Mouse (Mus musculus): Measurements from ENCODE around the gene Gm11596. TPM values are rescaled to one million over a fixed set of nuclear protein-coding genes. Genes with fewer than 3 reads are reported as not detected.
"Not testable (repeated sequence)": the region's sequence is repeated elsewhere in the genome, so short reads cannot be mapped to it uniquely, and the experiment has no call there.

The Gm11596 gene
- not detected for total RNA-seq (2021)
- long read RNA-seq: 0 reads

- no peak for DNase-seq (ENCODE audit: low spot score in 2 of 2)
These were observed at the start of gene Gm11596 for GRCm38 (mm10) chr11:99793367-99793766. TSS of gene Gm11596 (minus strand) at chr11:99793467.

- no peak for DNase-seq (ENCODE audit: low spot score in 2 of 2)
These were observed 48.9 kb upstream of the Gm11596 start for GRCm38 (mm10) chr11:99842185-99842584.

GRCm38 (mm10) chr11:99837966-99838365 lies 44.7 kb upstream of the Gm11596 start, which contains the start of gene 2300003K06Rik:
TSS of gene 2300003K06Rik (minus strand) at chr11:99838066.
- DNase-seq (ENCODE audit: low spot score in 2 of 2): no peak

GRCm38 (mm10) chr11:99815566-99815965 lies 22.3 kb upstream of the Gm11596 start, which contains the start of gene Gm11564:
TSS of gene Gm11564 (minus strand) at chr11:99815666.
- not testable (repeated sequence) for DNase-seq (ENCODE audit: low spot score in 2 of 2)

GRCm38 (mm10) chr11:99809792-99810191 lies 16.5 kb upstream of the Gm11596 start, which contains the start of gene Krtap4-13:
TSS of gene Krtap4-13 (minus strand) at chr11:99809892.
- DNase-seq (ENCODE audit: low spot score in 2 of 2): not testable (repeated sequence)

- not testable (repeated sequence) for DNase-seq (ENCODE audit: low spot score in 2 of 2)
These were observed 11.1 kb upstream of the Gm11596 start, which contains the start of gene Gm11554 for GRCm38 (mm10) chr11:99804346-99804745. TSS of gene Gm11554 (minus strand) at chr11:99804446.

- DNase-seq (ENCODE audit: low spot score in 2 of 2): not testable (repeated sequence)
These were observed 5.6 kb upstream of the Gm11596 start, which contains the start of gene Gm11569 for GRCm38 (mm10) chr11:99798832-99799231. TSS of gene Gm11569 (minus strand) at chr11:99798932.

GRCm38 (mm10) chr11:99784900-99785299 lies 8.4 kb downstream of the Gm11596 start, which contains the start of gene Krtap4-9:
TSS of gene Krtap4-9 (plus strand) at chr11:99785200.
- DNase-seq (ENCODE audit: low spot score in 2 of 2): not testable (repeated sequence)

- DNase-seq (ENCODE audit: low spot score in 2 of 2): no peak
These were observed 12.7 kb downstream of the Gm11596 start, which contains the start of gene Krtap4-8 for GRCm38 (mm10) chr11:99780604-99781003. TSS of gene Krtap4-8 (minus strand) at chr11:99780704.

GRCm38 (mm10) chr11:99778401-99778800 lies 14.9 kb downstream of the Gm11596 start:
- DNase-seq (ENCODE audit: low spot score in 2 of 2): no peak

GRCm38 (mm10) chr11:99772813-99773212 lies 20.5 kb downstream of the Gm11596 start, which contains the start of gene Gm11595:
TSS of gene Gm11595 (minus strand) at chr11:99772913.
- DNase-seq (ENCODE audit: low spot score in 2 of 2): not testable (repeated sequence)

- DNase-seq (ENCODE audit: low spot score in 2 of 2): no peak
These were observed 24.9 kb downstream of the Gm11596 start for GRCm38 (mm10) chr11:99768410-99768809.

GRCm38 (mm10) chr11:99758877-99759276 lies 34.4 kb downstream of the Gm11596 start:
- no peak for DNase-seq (ENCODE audit: low spot score in 2 of 2)

GRCm38 (mm10) chr11:99743985-99744384 lies 49.3 kb downstream of the Gm11596 start:
- DNase-seq (ENCODE audit: low spot score in 2 of 2): no peak

Other genes with a start within 250 kb of the Gm11596 start
- gene Krtap3-3, start 242.6 kb downstream of the Gm11596 start, total RNA-seq (2021): not detected
- gene Krtap3-2, start 236.6 kb downstream of the Gm11596 start, total RNA-seq (2021): not detected
- not detected for gene Gm11939, start 234.0 kb downstream of the Gm11596 start, total RNA-seq (2021)
- not detected for gene Krtap3-1, start 226.8 kb downstream of the Gm11596 start, total RNA-seq (2021)
- gene Krtap1-5, start 212.5 kb downstream of the Gm11596 start, total RNA-seq (2021): not detected
- not detected for gene Krtap1-4, start 209.8 kb downstream of the Gm11596 start, total RNA-seq (2021)
- not detected for gene Krtap1-3, start 202.1 kb downstream of the Gm11596 start, total RNA-seq (2021)
- not detected for gene Krtap9-3, start 195.4 kb downstream of the Gm11596 start, total RNA-seq (2021)
- not detected for gene Gm11938, start 190.2 kb downstream of the Gm11596 start, total RNA-seq (2021)
- gene Gm11937, start 183.3 kb downstream of the Gm11596 start, total RNA-seq (2021): not detected
- not detected for gene Krtap2-4, start 178.6 kb downstream of the Gm11596 start, total RNA-seq (2021)
- not detected for gene Gm11562, start 173.0 kb downstream of the Gm11596 start, total RNA-seq (2021)
- not detected for gene Krtap4-1, start 165.2 kb downstream of the Gm11596 start, total RNA-seq (2021)
- not detected for gene Krtap4-2, start 158.4 kb downstream of the Gm11596 start, total RNA-seq (2021)
- gene Krtap4-7, start 149.4 kb downstream of the Gm11596 start, total RNA-seq (2021): not detected
- gene Gm11555, start 143.2 kb downstream of the Gm11596 start, total RNA-seq (2021): not detected
- gene Gm11563, start 134.5 kb downstream of the Gm11596 start, total RNA-seq (2021): not detected
- not detected for gene Krtap4-6, start 127.5 kb downstream of the Gm11596 start, total RNA-seq (2021)
- not detected for gene Gm14190, start 102.7 kb downstream of the Gm11596 start, total RNA-seq (2021)
- not detected for gene Gm14180, start 59.2 kb downstream of the Gm11596 start, total RNA-seq (2021)
- not detected for gene Gm11595, start 20.6 kb downstream of the Gm11596 start, total RNA-seq (2021)
- not detected for gene Krtap4-8, start 12.8 kb downstream of the Gm11596 start, total RNA-seq (2021)
- gene Krtap4-9, start 8.3 kb downstream of the Gm11596 start, total RNA-seq (2021): not detected
- not detected for gene Gm11569, start 5.5 kb upstream of the Gm11596 start, total RNA-seq (2021)
- not detected for gene Gm11554, start 11.0 kb upstream of the Gm11596 start, total RNA-seq (2021)
- not detected for gene Krtap4-13, start 16.4 kb upstream of the Gm11596 start, total RNA-seq (2021)
- not detected for gene Gm11564, start 22.2 kb upstream of the Gm11596 start, total RNA-seq (2021)
- not detected for gene 2300003K06Rik, start 44.6 kb upstream of the Gm11596 start, total RNA-seq (2021)
- not detected for gene Krtap4-16, start 58.1 kb upstream of the Gm11596 start, total RNA-seq (2021)
- not detected for gene Gm11568, start 64.5 kb upstream of the Gm11596 start, total RNA-seq (2021)
- gene Gm11559, start 71.0 kb upstream of the Gm11596 start, total RNA-seq (2021): not detected
- not detected for gene Krtap9-1, start 79.9 kb upstream of the Gm11596 start, total RNA-seq (2021)
- not detected for gene Gm11567, start 85.7 kb upstream of the Gm11596 start, total RNA-seq (2021)
- gene Krtap31-1, start 114.5 kb upstream of the Gm11596 start, total RNA-seq (2021): not detected
- not detected for gene Gm11565, start 121.3 kb upstream of the Gm11596 start, total RNA-seq (2021)
- not detected for gene Krtap31-2, start 142.8 kb upstream of the Gm11596 start, total RNA-seq (2021)
- gene Krtap9-5, start 155.0 kb upstream of the Gm11596 start, total RNA-seq (2021): not detected
- not detected for gene Krtap29-1, start 185.6 kb upstream of the Gm11596 start, total RNA-seq (2021)
- gene Krtap16-1, start 193.1 kb upstream of the Gm11596 start, total RNA-seq (2021): not detected
- not detected for gene Krtap17-1, start 200.5 kb upstream of the Gm11596 start, total RNA-seq (2021)
- gene Krt33a, start 222.7 kb upstream of the Gm11596 start, total RNA-seq (2021): not detected
- gene Krt33b, start 236.4 kb upstream of the Gm11596 start, total RNA-seq (2021): not detected
- not detected for gene Krt34, start 248.1 kb upstream of the Gm11596 start, total RNA-seq (2021)

Data from layer of hippocampus, adult 18-20 months (tissue).